Mouse (Mus musculus): ENCODE measurements around the gene Pgs1.

DNA sequence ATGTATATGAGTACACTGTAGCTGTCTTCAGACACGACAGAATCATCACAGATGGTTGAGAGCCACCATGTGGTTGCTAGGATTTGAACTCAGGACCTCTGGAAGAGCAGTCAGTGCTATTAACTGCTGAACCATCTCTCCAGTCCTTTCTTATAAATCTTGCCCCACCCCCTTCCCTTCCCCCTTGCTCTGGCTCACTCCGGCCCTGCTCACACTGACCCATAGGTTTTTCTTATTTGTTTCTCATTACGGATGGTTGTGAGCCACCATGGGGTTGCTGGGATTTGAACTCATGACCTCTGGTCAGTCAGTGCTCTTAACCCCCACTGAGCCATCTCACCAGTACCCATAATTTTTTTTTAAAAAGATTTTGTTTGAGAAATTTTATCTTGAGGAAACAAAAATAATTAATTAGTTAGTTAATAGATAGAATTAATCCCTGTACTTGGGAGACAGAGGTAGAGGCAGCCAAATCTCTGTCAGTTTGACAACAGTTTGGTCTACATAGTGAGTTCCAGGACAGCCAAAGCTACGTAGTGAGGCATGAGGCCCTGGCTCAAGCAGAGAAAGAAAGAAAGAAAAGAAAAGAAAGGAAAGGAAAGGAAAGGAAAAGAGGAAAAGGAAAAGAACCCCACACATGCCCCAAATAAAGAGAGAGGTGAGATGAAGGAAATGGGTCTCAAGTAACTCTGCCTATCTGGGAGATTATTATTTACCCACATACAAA is 46.9 kb upstream of the Pgs1 start:
- TF ChIP-seq CTCF (IDR thresholded peaks at IDR 0.05; ENCODE audit: insufficient read depth, low read depth, low read length) (no peak), POLR2A (IDR thresholded peaks at IDR 0.05; ENCODE audit: insufficient read depth, low read depth, low read length) (no peak)

Data from olfactory bulb, adult 2 months (tissue).